Mouse (Mus musculus) G1E (cell line): ENCODE results near the gene Tekt2. TPM values are rescaled to one million over a fixed set of nuclear protein-coding genes. Genes with fewer than 3 reads are reported as not detected.

Experiments
- ATAC-seq: 2 replicates; pipeline ENCODE4 v1.8.0; 2016; ENCODE audit warnings: mild to moderate bottlenecking; ENCODE audit not compliant: insufficient number of reproducible peaks, poor library complexity, low FRiP score, severe bottlenecking; ENCODE audit errors: extremely low read depth
- DNase-seq: peaks from one replicate; pipeline ENCODE4 v3.0.0; 2012; ENCODE audit warnings: low spot score
- H3K27me3 ChIP-seq: 2 replicates; pipeline ENCODE4 v1.6.1; 2012; ENCODE audit warnings: mild to moderate bottlenecking, low read length, inconsistent platforms; ENCODE audit not compliant: insufficient read depth
- H3K36me3 ChIP-seq: replicated peaks from 2 replicates; pipeline ENCODE3; 2012; ENCODE audit warnings: mild to moderate bottlenecking, inconsistent platforms
- H3K4me1 ChIP-seq: 2 replicates; pipeline ENCODE4 v1.6.1; 2012; ENCODE audit warnings: low read depth, low read length, inconsistent platforms, mixed read lengths; ENCODE audit not compliant: insufficient read depth
- H3K4me3 ChIP-seq: 2 replicates; pipeline ENCODE4 v1.5.1; 2012; ENCODE audit warnings: low read depth, mild to moderate bottlenecking, inconsistent platforms, low read length, moderate library complexity, mixed read lengths
- H3K9me3 ChIP-seq: replicated peaks from 2 replicates; pipeline ENCODE4 v1.6.1; 2012; ENCODE audit warnings: inconsistent platforms
- CTCF ChIP-seq: IDR thresholded peaks from 2 replicates; pipeline ENCODE4 v1.5.1; 2012; ENCODE audit warnings: low read depth, low read length, inconsistent platforms, mixed read lengths
- GATA1 ChIP-seq: IDR thresholded peaks from 2 replicates; pipeline ENCODE4 v1.6.1; 2012; ENCODE audit warnings: borderline replicate concordance, low read length, inconsistent platforms, mixed read lengths
- GATA2 ChIP-seq: IDR thresholded peaks from 2 replicates; pipeline ENCODE4 v1.6.1; 2012; ENCODE audit warnings: low read depth, low read length, inconsistent platforms, borderline replicate concordance
- POLR2AphosphoS5 ChIP-seq: IDR thresholded peaks from 2 replicates; pipeline ENCODE4 v1.6.1; 2012; ENCODE audit warnings: low read depth, low read length, inconsistent platforms; ENCODE audit not compliant: insufficient replicate concordance
- TAL1 ChIP-seq: conservative IDR thresholded peaks from 2 replicates; pipeline ENCODE4 v1.6.1; 2012; ENCODE audit warnings: low read depth, low read length, inconsistent platforms, mixed read lengths
- polyA plus RNA-seq: library from polyadenylated mRNA; stranded (reverse); fragments of >175 nt; gene quantifications from 2 replicates; pipeline ENCODE4 v1.2.3, GENCODE M21; 2012
- total RNA-seq, 2 experiments: library from RNA; stranded (forward) in 1 of 2; stranded (reverse) in 1 of 2; fragments of 200-1000 nt in 1 of 2; fragments of >200 nt in 1 of 2; fragmentation: Nextera tagmentation in 1 of 2; gene quantifications; 2 replicates each; pipeline ENCODE4 v1.2.3; 2014 to 2017

The Tekt2 gene
- total and polyA plus RNA-seq, 3 experiments, result 0.16 TPM; not detected in 2

GRCm38 (mm10) chr4:126319806-126320205 lies 5.7 kb downstream of the Tekt2 start:
- no peak for TF ChIP-seq GATA1
- TF ChIP-seq TAL1, result no peak
- no peak for TF ChIP-seq CTCF
- TF ChIP-seq POLR2AphosphoS5, result no peak
- TF ChIP-seq GATA2, result no peak
- DNase-seq (no peak), ATAC-seq (no peak)
- Histone ChIP-seq H3K9me3 (0 out of 2 replicates have a peak, but pooled peaks cover 3% of the 10 kb centered on the region), H3K4me1 (peaks cover 35% of the 10 kb centered on the region), H3K36me3 (peaks cover 52% of the 10 kb centered on the region), H3K4me3 (no peak overlapping the region; the same call in 1 of the 2 replicates), H3K27me3 (peaks cover 21% of the 10 kb centered on the region; the same call in 1 of the 2 replicates)

- no peak for ATAC-seq
- H3K4me3 ChIP-seq, result no peak overlapping the region
- no peaks in the 10 kb centered on the region for H3K27me3 ChIP-seq
- no peaks in the 10 kb centered on the region for H3K9me3 ChIP-seq
- peaks cover 29% of the 10 kb centered on the region for H3K4me1 ChIP-seq
- TF ChIP-seq POLR2AphosphoS5 (no peak), GATA2 (no peak), TAL1 (no peak), CTCF (no peak), GATA1 (no peak)
- peaks cover 66% of the 10 kb centered on the region for H3K36me3 ChIP-seq
- DNase-seq, result no peak
Measured at GRCm38 (mm10) chr4:126316443-126317040, 8.9 kb downstream of the Tekt2 start.

- ATAC-seq (no peak), DNase-seq (no peak)
- H3K9me3 ChIP-seq, result no peaks in the 10 kb centered on the region
- peaks cover 66% of the 10 kb centered on the region for H3K36me3 ChIP-seq
- H3K27me3 ChIP-seq, result no peaks in the 10 kb centered on the region
- TF ChIP-seq CTCF (no peak), GATA2 (no peak), GATA1 (no peak)
- H3K4me1 ChIP-seq, result peaks cover 27% of the 10 kb centered on the region
- H3K4me3 ChIP-seq, result no peak overlapping the region
Measured at GRCm38 (mm10) chr4:126315931-126316330, 9.6 kb downstream of the Tekt2 start.

GRCm38 (mm10) chr4:126314393-126314792 lies 11.1 kb downstream of the Tekt2 start:
- Histone ChIP-seq H3K36me3 (peaks cover 59% of the 10 kb centered on the region), H3K4me3 (no peak overlapping the region), H3K4me1 (peaks cover 17% of the 10 kb centered on the region), H3K27me3 (peaks cover 2% of the 10 kb centered on the region; the same call in 1 of the 2 replicates), H3K9me3 (no peaks in the 10 kb centered on the region)
- TF ChIP-seq TAL1 (no peak), GATA1 (no peak), CTCF (no peak), GATA2 (no peak), POLR2AphosphoS5 (no peak)
- DNase-seq (no peak), ATAC-seq (no peak)

- ATAC-seq, result no peak
- Histone ChIP-seq H3K9me3 (no peaks in the 10 kb centered on the region), H3K27me3 (peaks cover 5% of the 10 kb centered on the region), H3K4me1 (peaks cover 13% of the 10 kb centered on the region), H3K36me3 (peaks cover 47% of the 10 kb centered on the region), H3K4me3 (no peak overlapping the region)
- DNase-seq, result no peak
- TF ChIP-seq GATA2, result no peak
- TF ChIP-seq GATA1, result no peak
- TF ChIP-seq CTCF, result no peak
- TF ChIP-seq POLR2AphosphoS5, result no peak
- no peak for TF ChIP-seq TAL1
Measured at GRCm38 (mm10) chr4:126313202-126313601, 12.3 kb downstream of the Tekt2 start.

GRCm38 (mm10) chr4:126311566-126312200 lies 13.8 kb downstream of the Tekt2 start:
- ATAC-seq (no peak), DNase-seq (no peak)
- no peak overlapping the region for H3K4me3 ChIP-seq
- no peak for TF ChIP-seq TAL1
- no peak for TF ChIP-seq POLR2AphosphoS5
- no peak for TF ChIP-seq CTCF
- TF ChIP-seq GATA1, result no peak
- no peak for TF ChIP-seq GATA2
- no peaks in the 10 kb centered on the region for H3K9me3 ChIP-seq
- H3K4me1 ChIP-seq, result peaks cover 7% of the 10 kb centered on the region; the same call in 1 of the 2 replicates
- H3K27me3 ChIP-seq, result peaks cover 10% of the 10 kb centered on the region
- peaks cover 32% of the 10 kb centered on the region for H3K36me3 ChIP-seq
